Mouse (Mus musculus) intestine, embryonic 15.5 days (tissue): ENCODE measurements around the gene Tpm4. TPM values are rescaled to one million over a fixed set of nuclear protein-coding genes. Genes with fewer than 3 reads are reported as not detected.

ENCODE experiments used
- ATAC-seq: fragments of 200-750 bp; cut with Nextera tagmentation; 2 replicates; pipeline ENCODE4 v1.8.0; 2017; ENCODE audit warnings: moderate TSS enrichment, moderate library complexity
- H3K27ac ChIP-seq: fragments of 300-500 bp; sonication (generic); 2 replicates; pipeline ENCODE4 v1.5.1; 2015; ENCODE audit warnings: mild to moderate bottlenecking, inconsistent platforms
- H3K27me3 ChIP-seq: fragments of 300-500 bp; sonication (generic); replicated peaks from 2 replicates; pipeline ENCODE4 v1.6.1; 2015; ENCODE audit warnings: inconsistent platforms
- H3K36me3 ChIP-seq: fragments of 300-500 bp; sonication (generic); 2 replicates; pipeline ENCODE4 v1.6.1; 2015; ENCODE audit warnings: inconsistent platforms
- H3K4me1 ChIP-seq: fragments of 300-500 bp; sonication (generic); replicated peaks from 2 replicates; pipeline ENCODE4 v1.6.1; 2015; ENCODE audit warnings: inconsistent platforms
- H3K4me2 ChIP-seq: fragments of 300-500 bp; sonication (generic); replicated peaks from 2 replicates; pipeline ENCODE4 v1.6.1; 2015; ENCODE audit warnings: mild to moderate bottlenecking, inconsistent platforms
- H3K4me3 ChIP-seq: fragments of 300-500 bp; sonication (generic); replicated peaks from 2 replicates; pipeline ENCODE4 v1.5.1; 2015; ENCODE audit warnings: inconsistent platforms
- H3K9ac ChIP-seq: fragments of 300-500 bp; sonication (generic); 2 replicates; pipeline ENCODE4 v1.6.1; 2015; ENCODE audit warnings: inconsistent platforms
- H3K9me3 ChIP-seq: fragments of 300-500 bp; sonication (generic); 2 replicates; pipeline ENCODE4 v1.6.1; 2016; ENCODE audit warnings: inconsistent platforms
- WGBS: fragments of 180-500 bp; shearing (Covaris S2); methylation state at CpG from one replicate; pipeline ENCODE4 v1.1.7; 2015; 5-methylcytosine and 5-hydroxymethylcytosine counted together
- polyA plus RNA-seq: library from polyadenylated mRNA; unstranded; fragments of >200 nt; fragmentation: Nextera tagmentation; extraction: Ambion mirVana; gene quantifications from 2 replicates; pipeline ENCODE4 v1.2.1, GENCODE M21; 2015

Gene Tpm4
- polyA plus RNA-seq, 1 experiment from 2014 or later = 589 TPM

- no peak for ATAC-seq
- Histone ChIP-seq H3K9ac (no peak overlapping the region), H3K4me3 (no peak overlapping the region), H3K36me3 (peaks cover 51% of the 10 kb centered on the region), H3K4me2 (no peak overlapping the region), H3K27ac (no peak overlapping the region), H3K27me3 (no peaks in the 10 kb centered on the region), H3K4me1 (no peaks in the 10 kb centered on the region), H3K9me3 (no peaks in the 10 kb centered on the region)
- 83% methylated on average over 1 of the region's 1 CpGs for WGBS
Measured at GRCm38 (mm10) chr8:72146056-72146455, 11.3 kb downstream of the Tpm4 start.

DNA sequence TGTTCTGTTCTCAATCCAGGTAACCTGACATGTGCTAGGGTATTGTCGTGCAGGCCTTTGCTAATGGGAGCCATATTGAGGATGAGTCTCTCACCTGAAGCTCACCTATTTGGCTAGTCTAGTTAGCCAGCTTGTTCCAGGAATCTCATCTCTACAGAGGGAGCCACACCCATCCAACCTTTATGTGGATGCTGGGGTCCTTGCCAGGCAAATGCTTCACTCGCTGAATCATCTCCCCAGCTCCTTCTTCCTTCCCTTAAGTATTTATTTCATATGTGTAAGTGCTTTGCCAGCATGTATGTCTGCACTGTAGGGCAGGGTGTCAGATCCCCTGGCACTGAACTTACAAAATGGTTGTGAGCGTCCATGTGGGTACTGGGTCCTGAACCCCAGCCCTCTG, 11.8 kb downstream of the Tpm4 start:
- H3K36me3 ChIP-seq = peaks cover 55% of the 10 kb centered on the region
- H3K4me1 ChIP-seq = no peaks in the 10 kb centered on the region
- no peak overlapping the region for H3K4me2 ChIP-seq
- no peak overlapping the region for H3K4me3 ChIP-seq
- no peaks in the 10 kb centered on the region for H3K27me3 ChIP-seq
- peak overlapping the region; percentile 19; the same call in 1 of the 2 replicates for H3K27ac ChIP-seq
- no peak for ATAC-seq
- no peak overlapping the region for H3K9ac ChIP-seq
- WGBS = 86% methylated on average over 3 of the region's 3 CpGs
- no peaks in the 10 kb centered on the region for H3K9me3 ChIP-seq

DNA sequence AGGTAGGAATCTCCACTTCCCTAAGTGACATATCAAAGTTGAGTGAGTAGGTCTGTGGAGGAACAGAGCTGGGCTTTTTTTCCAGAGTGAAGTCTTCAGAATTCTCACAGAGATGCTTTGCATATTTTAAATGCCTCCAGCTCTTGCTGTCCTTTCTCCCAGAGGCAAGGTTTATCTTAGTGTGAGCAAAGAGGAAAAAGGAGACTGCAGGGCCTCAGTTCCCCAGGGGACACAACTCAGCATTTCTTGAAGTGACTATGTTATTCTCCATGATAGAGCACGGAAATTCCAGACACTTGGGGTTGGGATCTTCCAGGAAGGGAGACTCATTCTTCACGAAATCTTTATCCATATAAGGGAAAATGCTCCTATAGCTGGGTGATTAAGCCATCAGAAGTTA, 12.5 kb downstream of the Tpm4 start:
- Histone ChIP-seq H3K27me3 (no peaks in the 10 kb centered on the region), H3K9me3 (no peaks in the 10 kb centered on the region), H3K27ac (peak overlapping the region; percentile 19; the same call in 1 of the 2 replicates), H3K4me2 (no peak overlapping the region), H3K9ac (no peak overlapping the region), H3K4me1 (no peaks in the 10 kb centered on the region), H3K36me3 (peaks cover 52% of the 10 kb centered on the region), H3K4me3 (no peak overlapping the region)
- 48% methylated on average over 2 of the region's 2 CpGs for WGBS
- no peak for ATAC-seq

- no peak overlapping the region for H3K4me2 ChIP-seq
- no peaks in the 10 kb centered on the region for H3K9me3 ChIP-seq
- H3K9ac ChIP-seq = no peak overlapping the region
- H3K4me3 ChIP-seq = no peak overlapping the region
- H3K4me1 ChIP-seq = no peaks in the 10 kb centered on the region
- no peak for ATAC-seq
- peaks cover 41% of the 10 kb centered on the region for H3K36me3 ChIP-seq
- H3K27me3 ChIP-seq = no peaks in the 10 kb centered on the region
- 80% methylated on average over 1 of the region's 1 CpGs for WGBS
- H3K27ac ChIP-seq = no peak overlapping the region
Measured at GRCm38 (mm10) chr8:72149056-72149455, 14.3 kb downstream of the Tpm4 start.

- no peak overlapping the region for H3K4me3 ChIP-seq
- H3K27me3 ChIP-seq = no peaks in the 10 kb centered on the region
- H3K27ac ChIP-seq = no peak overlapping the region
- H3K4me1 ChIP-seq = no peaks in the 10 kb centered on the region
- no peak overlapping the region for H3K9ac ChIP-seq
- H3K9me3 ChIP-seq = no peaks in the 10 kb centered on the region
- 82% methylated on average over 3 of the region's 3 CpGs for WGBS
- H3K4me2 ChIP-seq = no peak overlapping the region
- no peak for ATAC-seq
- peaks cover 31% of the 10 kb centered on the region for H3K36me3 ChIP-seq
Measured at GRCm38 (mm10) chr8:72151418-72152078, 16.8 kb downstream of the Tpm4 start.

GRCm38 (mm10) chr8:72153382-72153781, 18.6 kb downstream of the Tpm4 start:
- no peak overlapping the region for H3K9ac ChIP-seq
- no peaks in the 10 kb centered on the region for H3K4me1 ChIP-seq
- H3K4me2 ChIP-seq = no peak overlapping the region
- no peaks in the 10 kb centered on the region for H3K27me3 ChIP-seq
- H3K27ac ChIP-seq = no peak overlapping the region
- no peaks in the 10 kb centered on the region for H3K9me3 ChIP-seq
- ATAC-seq = no peak
- H3K36me3 ChIP-seq = peaks cover 14% of the 10 kb centered on the region
- no peak overlapping the region for H3K4me3 ChIP-seq

- Histone ChIP-seq H3K9me3 (no peaks in the 10 kb centered on the region), H3K4me3 (no peak overlapping the region), H3K27ac (no peak overlapping the region), H3K27me3 (no peaks in the 10 kb centered on the region), H3K4me1 (peaks cover 8% of the 10 kb centered on the region), H3K9ac (no peak overlapping the region), H3K36me3 (no peaks in the 10 kb centered on the region; the same call in 1 of the 2 replicates), H3K4me2 (no peak overlapping the region)
- no peak for ATAC-seq
- 71% methylated on average over 2 of the region's 2 CpGs for WGBS
Measured at GRCm38 (mm10) chr8:72158096-72158495, 23.3 kb downstream of the Tpm4 start.

GRCm38 (mm10) chr8:72158726-72159125, 24.0 kb downstream of the Tpm4 start:
- Histone ChIP-seq H3K4me2 (no peak overlapping the region), H3K36me3 (no peaks in the 10 kb centered on the region), H3K9me3 (no peaks in the 10 kb centered on the region), H3K4me3 (no peak overlapping the region), H3K27ac (no peak overlapping the region), H3K27me3 (no peaks in the 10 kb centered on the region), H3K4me1 (peaks cover 8% of the 10 kb centered on the region), H3K9ac (no peak overlapping the region)
- WGBS = 79% methylated on average over 3 of the region's 3 CpGs
- ATAC-seq = no peak

- no peak overlapping the region for H3K9ac ChIP-seq
- H3K4me2 ChIP-seq = peak overlapping the region; percentile 66
- H3K4me1 ChIP-seq = peaks cover 8% of the 10 kb centered on the region
- H3K27ac ChIP-seq = no peak overlapping the region
- H3K9me3 ChIP-seq = no peaks in the 10 kb centered on the region
- 64% methylated on average over 3 of the region's 3 CpGs for WGBS
- H3K4me3 ChIP-seq = peak overlapping the region; percentile 92
- ATAC-seq = no peak
- H3K36me3 ChIP-seq = 0 out of 2 replicates have a peak, but pooled peaks cover 5% of the 10 kb centered on the region
- H3K27me3 ChIP-seq = no peaks in the 10 kb centered on the region
Measured at GRCm38 (mm10) chr8:72160007-72160406, 25.2 kb downstream of the Tpm4 start.

DNA sequence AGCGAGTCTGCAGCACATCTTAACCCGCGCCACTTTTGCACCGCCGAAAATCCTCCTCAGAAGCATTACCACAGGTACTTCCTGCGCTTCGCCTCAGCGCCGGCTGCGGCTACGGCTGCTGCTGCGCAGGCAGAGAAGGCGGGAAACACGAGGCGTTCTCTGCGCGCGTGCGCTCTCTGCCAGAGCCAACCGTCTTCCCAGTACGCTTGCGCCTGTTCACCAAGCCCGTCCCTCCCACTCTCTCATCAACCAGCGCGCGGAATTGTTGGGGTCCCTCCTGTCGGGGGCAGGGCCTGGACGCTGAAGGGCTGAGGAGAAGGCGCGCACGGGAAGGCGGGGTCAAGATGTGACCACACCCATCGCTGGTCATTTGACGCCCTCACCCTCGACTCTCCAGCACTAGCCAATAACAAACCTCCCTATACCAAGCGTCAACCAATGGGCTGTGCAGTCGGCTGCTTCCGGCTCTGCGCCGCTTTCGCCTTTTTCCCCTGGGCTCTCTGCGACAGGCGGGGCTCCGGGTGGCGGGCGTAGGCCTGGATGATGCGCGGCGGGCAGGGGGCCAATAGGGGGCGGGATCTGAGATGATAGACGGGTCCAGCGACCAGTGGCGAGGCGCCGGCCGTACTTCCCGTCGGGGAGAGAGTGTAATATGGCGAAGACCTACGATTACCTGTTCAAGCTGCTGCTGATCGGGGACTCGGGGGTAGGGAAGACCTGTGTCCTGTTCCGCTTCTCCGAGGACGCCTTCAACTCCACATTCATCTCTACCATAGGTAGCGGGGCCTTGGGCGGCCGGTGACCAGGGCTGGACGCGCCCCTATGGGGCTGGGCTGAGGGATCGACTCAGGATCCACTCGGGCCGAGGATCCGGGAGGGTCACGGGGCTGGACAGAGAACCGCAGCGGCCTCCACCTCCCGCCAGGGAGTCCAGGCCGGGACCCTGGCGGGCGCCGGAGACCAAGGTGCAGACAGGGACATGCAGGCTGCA, 26.2 kb downstream of the Tpm4 start, which contains the start of gene Rab8a:
Gene Rab8a (plus strand): TSS at position 494 of the 991 bp plus-strand sequence.
- H3K27ac ChIP-seq = peak within 1 kb of the TSS; percentile 85
- H3K27me3 ChIP-seq = no peaks in the 10 kb centered on the region
- peak within 1 kb of the TSS; percentile 97 for H3K9ac ChIP-seq
- H3K4me1 ChIP-seq = peaks cover 8% of the 10 kb centered on the region
- H3K4me2 ChIP-seq = peak within 1 kb of the TSS; percentile 74
- H3K36me3 ChIP-seq = 0 out of 2 replicates have a peak, but pooled peaks cover 5% of the 10 kb centered on the region
- no peaks in the 10 kb centered on the region for H3K9me3 ChIP-seq
- H3K4me3 ChIP-seq = peak within 1 kb of the TSS; percentile 92
- WGBS = under 1% methylated on average over 82 of the region's 82 CpGs
- ATAC-seq = peak; percentile 99

DNA sequence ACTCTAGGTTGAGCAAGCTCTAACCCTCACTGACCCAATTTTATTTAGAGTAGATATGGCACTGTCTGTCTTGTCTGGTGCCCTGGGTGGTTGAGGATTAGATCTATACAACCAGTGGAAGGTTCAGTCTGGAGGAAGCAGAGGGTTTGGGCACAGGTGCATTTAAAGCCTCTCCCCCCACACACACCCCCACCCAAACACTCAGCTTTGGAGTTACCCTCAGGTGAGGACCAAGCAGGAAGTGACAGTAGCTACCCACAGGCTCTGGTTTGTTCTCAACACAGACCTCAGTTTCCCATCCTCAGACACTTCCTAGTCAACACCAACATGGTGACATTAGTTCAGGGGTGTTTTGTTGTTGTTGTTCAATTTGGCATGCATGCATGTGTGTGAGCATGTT, 28.0 kb downstream of the Tpm4 start:
- no peak overlapping the region for H3K4me3 ChIP-seq
- no peak for ATAC-seq
- no peaks in the 10 kb centered on the region for H3K9me3 ChIP-seq
- H3K9ac ChIP-seq = no peak overlapping the region
- peak overlapping the region; percentile 74; the same call in 1 of the 2 replicates for H3K4me2 ChIP-seq
- H3K27me3 ChIP-seq = no peaks in the 10 kb centered on the region
- no peak overlapping the region for H3K27ac ChIP-seq
- 0 out of 2 replicates have a peak, but pooled peaks cover 5% of the 10 kb centered on the region for H3K36me3 ChIP-seq
- H3K4me1 ChIP-seq = peaks cover 8% of the 10 kb centered on the region

GRCm38 (mm10) chr8:72169098-72169668, 34.4 kb downstream of the Tpm4 start:
- Histone ChIP-seq H3K4me3 (no peak overlapping the region), H3K9me3 (no peaks in the 10 kb centered on the region), H3K27ac (no peak overlapping the region), H3K4me2 (no peak overlapping the region), H3K4me1 (no peaks in the 10 kb centered on the region), H3K9ac (no peak overlapping the region), H3K27me3 (no peaks in the 10 kb centered on the region), H3K36me3 (peaks cover 45% of the 10 kb centered on the region)
- ATAC-seq = 0 out of 2 replicates have a peak, but pooled peaks have one; percentile 9
- WGBS = 86% methylated on average over 3 of the region's 3 CpGs
